Mouse (Mus musculus): ENCODE measurements around the gene Ivd. TPM values are rescaled to one million over a fixed set of nuclear protein-coding genes. Genes with fewer than 3 reads are reported as not detected.
A peak's percentile ranks its signal among the peaks of the same experiment; 100 is the strongest.

Gene Ivd
- polyA plus RNA-seq, 1 experiment from 2014 or later: 46.5 TPM

GRCm38 (mm10) chr2:118920428-118920827 lies 58.7 kb downstream of the Ivd start:
- peaks cover 3% of the 10 kb centered on the region; the same call in 1 of the 2 replicates for H3K4me1 ChIP-seq (ENCODE audit: insufficient read depth, low read depth, low read length)
- H3K9ac ChIP-seq (replicated peaks; ENCODE audit: low read depth): no peak overlapping the region
- TF ChIP-seq CTCF (IDR thresholded peaks at IDR 0.05) (no peak), EP300 (IDR thresholded peaks at IDR 0.05) (no peak)
- H3K36me3 ChIP-seq (ENCODE audit: insufficient read depth, low read length): peaks cover 11% of the 10 kb centered on the region; the same call in 1 of the 2 replicates
- no peak for ATAC-seq
- no peak overlapping the region for H3K4me3 ChIP-seq (ENCODE audit: low read depth, low read length)
- DNase-seq (ENCODE audit: low spot score): no peak
- no peaks in the 10 kb centered on the region for H3K9me3 ChIP-seq (ENCODE audit: low read length)
- WGBS: 84% methylated on average over 3 of the region's 3 CpGs
- H3K4me2 ChIP-seq (replicated peaks; ENCODE audit: low read depth, low read length): no peak overlapping the region
- no peaks in the 10 kb centered on the region for H3K27me3 ChIP-seq (replicated peaks; ENCODE audit: insufficient read depth, low read length)
- no peak overlapping the region for H3K27ac ChIP-seq (ENCODE audit: low read length)

GRCm38 (mm10) chr2:118925952-118926351 lies 64.2 kb downstream of the Ivd start:
- Histone ChIP-seq H3K4me3 (ENCODE audit: low read depth, low read length) (peak overlapping the region; percentile 83), H3K27ac (ENCODE audit: low read length) (no peak overlapping the region; the same call in 1 of the 2 replicates), H3K36me3 (ENCODE audit: insufficient read depth, low read length) (peaks cover 10% of the 10 kb centered on the region; the same call in 1 of the 2 replicates), H3K9me3 (ENCODE audit: low read length) (no peaks in the 10 kb centered on the region), H3K4me2 (replicated peaks; ENCODE audit: low read depth, low read length) (peak overlapping the region; percentile 97), H3K9ac (replicated peaks; ENCODE audit: low read depth) (peak overlapping the region; percentile 66; the same call in 1 of the 2 replicates), H3K27me3 (replicated peaks; ENCODE audit: insufficient read depth, low read length) (no peaks in the 10 kb centered on the region), H3K4me1 (ENCODE audit: insufficient read depth, low read depth, low read length) (peaks cover 11% of the 10 kb centered on the region; the same call in 1 of the 2 replicates)
- peak; percentile 58 for ATAC-seq
- TF ChIP-seq EP300 (IDR thresholded peaks at IDR 0.05): no peak
- TF ChIP-seq CTCF (IDR thresholded peaks at IDR 0.05): no peak
- under 1% methylated on average over 6 of the region's 6 CpGs for WGBS
- DNase-seq (ENCODE audit: low spot score): peak; percentile 30

GRCm38 (mm10) chr2:118926361-118926997 lies 64.7 kb downstream of the Ivd start, which contains the start of gene Chst14:
Chst14 (plus strand) TSS chr2:118926496.
- peaks cover 11% of the 10 kb centered on the region; the same call in 1 of the 2 replicates for H3K4me1 ChIP-seq (ENCODE audit: insufficient read depth, low read depth, low read length)
- TF ChIP-seq EP300 (IDR thresholded peaks at IDR 0.05) (no peak), CTCF (IDR thresholded peaks at IDR 0.05) (no peak)
- H3K9me3 ChIP-seq (ENCODE audit: low read length): no peaks in the 10 kb centered on the region
- under 1% methylated on average over 35 of the region's 47 CpGs for WGBS
- DNase-seq (ENCODE audit: low spot score): peak; percentile 86
- peaks cover 5% of the 10 kb centered on the region; the same call in 1 of the 2 replicates for H3K36me3 ChIP-seq (ENCODE audit: insufficient read depth, low read length)
- H3K27ac ChIP-seq (ENCODE audit: low read length): peak within 1 kb of the TSS; percentile 51; the same call in 1 of the 2 replicates
- H3K27me3 ChIP-seq (replicated peaks; ENCODE audit: insufficient read depth, low read length): no peaks in the 10 kb centered on the region
- H3K9ac ChIP-seq (replicated peaks; ENCODE audit: low read depth): peak within 1 kb of the TSS; percentile 66
- peak within 1 kb of the TSS; percentile 83 for H3K4me3 ChIP-seq (ENCODE audit: low read depth, low read length)
- H3K4me2 ChIP-seq (replicated peaks; ENCODE audit: low read depth, low read length): peak within 1 kb of the TSS; percentile 97
- ATAC-seq: peak; percentile 97

- peak overlapping the region; percentile 97 for H3K4me2 ChIP-seq (replicated peaks; ENCODE audit: low read depth, low read length)
- H3K4me3 ChIP-seq (ENCODE audit: low read depth, low read length): peak overlapping the region; percentile 83
- H3K36me3 ChIP-seq (ENCODE audit: insufficient read depth, low read length): 0 out of 2 replicates have a peak, but pooled peaks cover 2% of the 10 kb centered on the region
- H3K4me1 ChIP-seq (ENCODE audit: insufficient read depth, low read depth, low read length): peaks cover 11% of the 10 kb centered on the region; the same call in 1 of the 2 replicates
- H3K27ac ChIP-seq (ENCODE audit: low read length): 0 out of 2 replicates have a peak overlapping the region, but pooled peaks have one; percentile 51
- H3K27me3 ChIP-seq (replicated peaks; ENCODE audit: insufficient read depth, low read length): no peaks in the 10 kb centered on the region
- 25% methylated on average over 31 of the region's 31 CpGs for WGBS
- DNase-seq (ENCODE audit: low spot score) (no peak), ATAC-seq (no peak)
- H3K9me3 ChIP-seq (ENCODE audit: low read length): no peaks in the 10 kb centered on the region
- TF ChIP-seq EP300 (IDR thresholded peaks at IDR 0.05) (no peak), CTCF (IDR thresholded peaks at IDR 0.05) (no peak)
- peak overlapping the region; percentile 66 for H3K9ac ChIP-seq (replicated peaks; ENCODE audit: low read depth)
These were observed 65.4 kb downstream of the Ivd start for GRCm38 (mm10) chr2:118926998-118927739.

Other genes starting within 250 kb of the Ivd start
- gene Pak6, start 198.7 kb upstream of the Ivd start, polyA plus RNA-seq (2015; fragmentation: Nextera tagmentation; extraction: Ambion mirVana): 1.1 and 2.0 TPM in 2 replicates
- 0.02 and 0.05 TPM in 2 replicates for gene Ankrd63, start 158.0 kb upstream of the Ivd start, polyA plus RNA-seq (2015; fragmentation: Nextera tagmentation; extraction: Ambion mirVana)
- gene Plcb2, start 133.5 kb upstream of the Ivd start, polyA plus RNA-seq (2015; fragmentation: Nextera tagmentation; extraction: Ambion mirVana): 1.6 TPM in 2 replicates
- gene Inafm2, start 116.2 kb upstream of the Ivd start, polyA plus RNA-seq (2015; fragmentation: Nextera tagmentation; extraction: Ambion mirVana): 34.5 and 35.9 TPM in 2 replicates
- gene Ccdc9b, start 99.3 kb upstream of the Ivd start, polyA plus RNA-seq (2015; fragmentation: Nextera tagmentation; extraction: Ambion mirVana): 4.3 and 4.7 TPM in 2 replicates
- gene Phgr1, start 89.2 kb upstream of the Ivd start, polyA plus RNA-seq (2015; fragmentation: Nextera tagmentation; extraction: Ambion mirVana): 11.9 and 13.6 TPM in 2 replicates
- 0.95 and 1.1 TPM in 2 replicates for gene Disp2, start 82.2 kb upstream of the Ivd start, polyA plus RNA-seq (2015; fragmentation: Nextera tagmentation; extraction: Ambion mirVana)
- gene Knstrn, start 48.0 kb upstream of the Ivd start, polyA plus RNA-seq (2015; fragmentation: Nextera tagmentation; extraction: Ambion mirVana): 4.9 and 9.0 TPM in 2 replicates
- gene Bahd1, start 38.4 kb downstream of the Ivd start, polyA plus RNA-seq (2015; fragmentation: Nextera tagmentation; extraction: Ambion mirVana): 5.1 and 5.4 TPM in 2 replicates
- gene Chst14, start 64.5 kb downstream of the Ivd start, polyA plus RNA-seq (2015; fragmentation: Nextera tagmentation; extraction: Ambion mirVana): 20.8 and 22.0 TPM in 2 replicates
- 23.2 and 25.3 TPM in 2 replicates for gene Ccdc32, start 167.4 kb downstream of the Ivd start, polyA plus RNA-seq (2015; fragmentation: Nextera tagmentation; extraction: Ambion mirVana)
- gene Rpusd2, start 172.8 kb downstream of the Ivd start, polyA plus RNA-seq (2015; fragmentation: Nextera tagmentation; extraction: Ambion mirVana): 1.1 and 1.3 TPM in 2 replicates
- 3.0 and 4.4 TPM in 2 replicates for gene Knl1, start 185.2 kb downstream of the Ivd start, polyA plus RNA-seq (2015; fragmentation: Nextera tagmentation; extraction: Ambion mirVana)

All from lung, postnatal 0 days (tissue).